Mouse (Mus musculus): Measurements from ENCODE around the gene Tspan4.

DNA sequence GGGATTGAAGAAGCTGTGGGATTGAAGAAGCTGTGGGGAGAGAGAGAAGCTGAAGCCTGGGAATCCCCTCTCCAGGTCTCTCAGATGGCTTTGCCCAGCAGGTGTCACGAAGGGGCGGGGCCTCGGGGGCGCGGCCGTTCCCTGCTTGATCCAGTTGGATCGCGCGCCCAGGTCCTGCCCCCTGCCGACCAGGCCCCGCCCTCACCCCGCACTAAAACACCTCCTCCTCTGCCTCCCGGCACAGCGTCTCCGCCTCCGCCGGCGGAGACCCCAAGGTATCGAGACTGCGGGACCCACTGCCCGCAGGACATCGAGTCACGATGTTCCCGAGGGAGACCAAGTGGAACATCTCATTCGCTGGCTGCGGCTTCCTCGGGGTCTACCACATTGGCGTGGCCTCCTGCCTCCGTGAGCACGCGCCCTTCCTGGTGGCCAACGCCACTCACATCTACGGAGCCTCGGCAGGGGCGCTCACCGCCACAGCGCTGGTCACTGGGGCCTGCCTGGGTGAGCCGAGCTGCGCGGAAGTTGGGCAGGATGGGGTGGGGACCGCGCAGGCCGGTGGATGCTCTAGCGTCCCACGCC lies 20.0 kb upstream of the Tspan4 start, which contains the start of gene Pnpla2:
- TF ChIP-seq TAL1 (IDR thresholded peaks at IDR 0.05; ENCODE audit: low read length) (no peak), GATA1 (IDR thresholded peaks at IDR 0.05; ENCODE audit: low read length) (no peak)
